Mouse (Mus musculus) kidney, adult 2 months (tissue): ENCODE measurements around the gene Ildr2.

Experiments
- CTCF ChIP-seq: fragments of 200-500 bp; conservative IDR thresholded peaks from 2 replicates; pipeline ENCODE4 v1.5.1; 2011; ENCODE audit warnings: low read depth, mild to moderate bottlenecking, control low read depth, low read length, moderate library complexity, mixed read lengths; ENCODE audit not compliant: insufficient read depth, insufficient read length
- POLR2A ChIP-seq: fragments of 200-500 bp; IDR thresholded peaks from one replicate; pipeline ENCODE4 v1.6.1; 2011; ENCODE audit warnings: low read depth, low read length, control low read depth

DNA sequence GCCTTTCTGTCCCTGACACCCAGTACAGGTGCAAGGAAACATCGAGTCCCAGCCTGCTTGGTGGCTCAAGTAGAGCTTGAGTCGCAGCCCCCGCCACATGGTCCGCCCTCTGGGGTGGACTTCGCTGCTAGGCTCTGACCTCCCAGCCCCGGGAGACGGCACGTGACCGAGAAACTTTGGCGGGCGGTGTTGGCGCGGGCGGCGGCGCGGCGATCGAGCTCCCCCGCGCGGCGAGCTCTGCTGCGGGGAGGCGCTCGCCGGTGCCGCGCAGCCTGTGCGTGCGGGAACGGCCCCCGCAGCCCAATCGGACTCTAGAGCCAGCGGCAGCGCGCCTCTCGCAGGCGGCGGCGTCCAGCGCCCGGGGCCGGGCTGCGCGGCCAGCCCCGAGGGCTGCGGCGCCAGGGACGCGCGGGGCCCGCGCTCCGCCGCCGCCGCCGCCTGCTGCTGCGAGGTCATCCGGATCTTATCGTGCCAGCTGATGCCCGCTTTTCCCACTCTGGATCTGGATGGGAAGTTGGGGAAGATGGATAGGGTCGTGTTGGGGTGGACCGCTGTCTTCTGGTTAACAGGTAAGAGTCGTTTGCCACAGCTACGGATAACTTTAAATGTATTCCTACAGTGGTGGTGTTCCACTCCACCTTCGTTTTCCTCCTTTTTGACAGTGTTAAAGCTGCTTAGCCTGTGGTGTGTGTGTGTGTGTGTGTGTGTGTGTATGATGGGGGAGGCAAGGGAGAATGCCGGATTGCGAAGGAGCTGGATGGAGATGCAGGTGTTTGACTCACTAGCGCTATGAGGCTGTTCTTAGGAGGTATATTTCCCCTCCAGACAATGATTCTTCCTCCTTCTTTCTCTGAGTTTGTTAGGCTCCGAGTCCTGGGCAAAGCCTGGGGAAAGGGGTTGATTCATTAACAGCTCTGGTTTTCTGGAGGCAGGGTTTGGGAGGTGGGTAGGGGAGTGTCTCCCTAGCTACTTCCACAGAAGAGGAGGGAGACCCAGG is at the start of gene Ildr2:
- TF ChIP-seq POLR2A (no peak), CTCF (0 out of 2 replicates have a peak, but pooled peaks have one; percentile 22)
